Mouse (Mus musculus) lung, adult 2 months (tissue): ENCODE measurements around the gene Cops6.

Experiments
- CTCF ChIP-seq: fragments of 200-500 bp; IDR thresholded peaks from 2 replicates; pipeline ENCODE4 v1.5.1; 2011; ENCODE audit warnings: mild to moderate bottlenecking, low read length, control low read depth; ENCODE audit not compliant: insufficient read depth
- POLR2A ChIP-seq: fragments of 200-500 bp; IDR thresholded peaks from 2 replicates; pipeline ENCODE4 v1.6.1; 2011; ENCODE audit warnings: low read depth, mild to moderate bottlenecking, control low read depth, low read length, borderline replicate concordance; ENCODE audit errors: extremely low read depth

- TF ChIP-seq CTCF (no peak), POLR2A (no peak)
Measured at GRCm38 (mm10) chr5:138163610-138164009, 2.7 kb downstream of the Cops6 start.
